Mouse (Mus musculus) thymus, adult 18-20 months (tissue): ENCODE measurements around the gene Rgs4.

Source experiments
- DNase-seq, 2 experiments: peaks; one replicate each; pipeline ENCODE4 v3.0.0; 2022; ENCODE audit warnings: mixed read lengths in 2 of 2

Gene Rgs4

GRCm38 (mm10) chr1:169747473-169747872 lies at the start of gene Rgs4:
Rgs4 (minus strand) TSS chr1:169747642.
- no peak for DNase-seq

GRCm38 (mm10) chr1:169792437-169792836 lies 45.0 kb upstream of the Rgs4 start:
- DNase-seq = no peak

GRCm38 (mm10) chr1:169785981-169786380 lies 38.5 kb upstream of the Rgs4 start:
- no peak for DNase-seq

GRCm38 (mm10) chr1:169776566-169776965 lies 29.1 kb upstream of the Rgs4 start:
- DNase-seq = no peak

- no peak for DNase-seq
These were observed 17.1 kb upstream of the Rgs4 start for GRCm38 (mm10) chr1:169764619-169764955.

- no peak for DNase-seq
These were observed 16.6 kb upstream of the Rgs4 start for GRCm38 (mm10) chr1:169763858-169764618.

GRCm38 (mm10) chr1:169762524-169762923 lies 15.1 kb upstream of the Rgs4 start:
- DNase-seq = no peak

GRCm38 (mm10) chr1:169756532-169756931 lies 9.1 kb upstream of the Rgs4 start:
- no peak for DNase-seq

- DNase-seq = no peak
These were observed 5.0 kb upstream of the Rgs4 start for GRCm38 (mm10) chr1:169752395-169752794.

- no peak for DNase-seq
These were observed 997 bp upstream of the Rgs4 start for GRCm38 (mm10) chr1:169748439-169748838.

- no peak for DNase-seq
These were observed 460 bp upstream of the Rgs4 start for GRCm38 (mm10) chr1:169747902-169748301.

GRCm38 (mm10) chr1:169741147-169741546 lies 6.3 kb downstream of the Rgs4 start:
- no peak for DNase-seq

GRCm38 (mm10) chr1:169737231-169737630 lies 10.2 kb downstream of the Rgs4 start:
- no peak for DNase-seq

- no peak for DNase-seq
These were observed 11.3 kb downstream of the Rgs4 start for GRCm38 (mm10) chr1:169736139-169736538.

GRCm38 (mm10) chr1:169730599-169731100 lies 16.8 kb downstream of the Rgs4 start:
- no peak for DNase-seq

GRCm38 (mm10) chr1:169726319-169726718 lies 21.1 kb downstream of the Rgs4 start:
- no peak for DNase-seq

GRCm38 (mm10) chr1:169721836-169722235 lies 25.6 kb downstream of the Rgs4 start:
- DNase-seq = no peak

GRCm38 (mm10) chr1:169704395-169705087 lies 42.9 kb downstream of the Rgs4 start:
- no peak for DNase-seq

GRCm38 (mm10) chr1:169699184-169699583 lies 48.3 kb downstream of the Rgs4 start:
- no peak for DNase-seq

- no peak for DNase-seq
These were observed 50.2 kb downstream of the Rgs4 start for GRCm38 (mm10) chr1:169697236-169697635.

- no peak for DNase-seq
These were observed 52.1 kb downstream of the Rgs4 start for GRCm38 (mm10) chr1:169695356-169695755.

- DNase-seq = no peak
These were observed 53.9 kb downstream of the Rgs4 start for GRCm38 (mm10) chr1:169693537-169693936.

GRCm38 (mm10) chr1:169693040-169693439 lies 54.4 kb downstream of the Rgs4 start:
- DNase-seq = no peak
